Mouse (Mus musculus): ENCODE results near the gene Hist1h3b.

DNA sequence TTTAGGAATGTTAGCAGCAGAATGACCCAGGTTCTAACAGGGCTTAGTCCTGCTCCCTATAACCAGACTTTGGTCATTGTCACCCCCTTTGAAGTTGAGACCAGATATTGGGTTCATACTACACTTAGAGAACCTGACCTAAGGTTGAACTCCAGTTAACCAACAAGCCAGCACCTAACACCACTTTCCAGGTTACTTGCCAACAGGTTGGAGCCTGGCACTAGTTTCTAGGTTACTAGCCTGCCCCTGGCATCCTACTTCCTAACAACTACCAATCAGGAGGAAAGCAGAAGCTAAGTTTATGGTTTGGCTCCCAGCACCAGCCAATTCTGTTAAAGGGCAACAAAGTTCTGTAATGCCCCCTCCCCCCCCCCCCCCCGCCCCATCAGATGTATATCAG, 26.9 kb upstream of the Hist1h3b start:
- TF ChIP-seq POLR2AphosphoS2 (IDR thresholded peaks at IDR 0.05; ENCODE audit: insufficient read length, low read depth) (no peak), POLR2A (IDR thresholded peaks at IDR 0.05; ENCODE audit: insufficient read length, low read depth) (no peak), CEBPB (IDR thresholded peaks at IDR 0.05; ENCODE audit: insufficient read depth, poor library complexity, severe bottlenecking) (no peak), MAX (IDR thresholded peaks at IDR 0.05; ENCODE audit: low read depth) (no peak), TCF12 (IDR thresholded peaks at IDR 0.05; ENCODE audit: insufficient read depth, poor library complexity, severe bottlenecking) (no peak), REST (IDR thresholded peaks at IDR 0.05; ENCODE audit: insufficient read depth, insufficient read length) (no peak), USF1 (IDR thresholded peaks at IDR 0.05; ENCODE audit: low read depth) (no peak)

All from myocyte (in vitro differentiated cells).